Mouse (Mus musculus): ENCODE measurements around the gene Stx2.

- TF ChIP-seq POLR2A (IDR thresholded peaks at IDR 0.05; ENCODE audit: extremely low read depth, insufficient read depth, low read length): no peak
- 0 out of 2 replicates have a peak, but pooled peaks have one; percentile 6 for TF ChIP-seq CTCF (IDR thresholded peaks at IDR 0.05; ENCODE audit: extremely low read depth, insufficient read depth, low read length)
Observed at GRCm38 (mm10) chr5:129025048-129025447, 16.7 kb upstream of the Stx2 start.
